Mouse (Mus musculus): Measurements from ENCODE around the gene Apoa2.
A peak's percentile ranks its signal among the peaks of the same experiment; 100 is the strongest.

The Apoa2 gene

GRCm38 (mm10) chr1:171205704-171206493 is 19.0 kb upstream of the Apoa2 start:
- DNase-seq (ENCODE audit: low read depth, low spot score): no peak

- no peak for DNase-seq (ENCODE audit: low read depth, low spot score)
Observed at GRCm38 (mm10) chr1:171209409-171209808, 15.4 kb upstream of the Apoa2 start.

GRCm38 (mm10) chr1:171212854-171213253 is 12.0 kb upstream of the Apoa2 start:
- no peak for DNase-seq (ENCODE audit: low read depth, low spot score)

- no peak for DNase-seq (ENCODE audit: low read depth, low spot score)
Observed at GRCm38 (mm10) chr1:171213801-171214496, 10.9 kb upstream of the Apoa2 start, which contains the start of gene Nr1i3. Gene Nr1i3 (plus strand): TSS chr1:171213970.

GRCm38 (mm10) chr1:171216241-171216955 is 8.5 kb upstream of the Apoa2 start:
- DNase-seq (ENCODE audit: low read depth, low spot score): no peak

DNA sequence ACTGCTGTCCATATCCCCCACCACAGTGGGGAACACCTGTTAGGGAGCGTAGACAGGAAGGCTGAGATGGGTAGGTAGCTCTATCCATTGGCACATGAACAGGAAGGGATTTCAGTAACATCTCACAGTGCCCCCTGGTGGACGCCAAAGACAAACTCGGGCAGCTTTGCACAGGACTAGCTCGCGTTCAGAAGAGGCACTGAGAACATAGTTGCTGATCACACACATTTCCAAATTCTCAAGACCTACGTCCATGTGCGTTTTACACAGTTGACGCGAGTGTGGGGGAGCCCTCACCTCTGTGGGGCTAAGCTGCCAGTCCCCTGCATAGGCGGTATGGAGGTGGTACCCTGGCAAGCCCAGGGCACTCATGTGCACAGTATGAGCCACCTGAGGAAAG is 4.0 kb upstream of the Apoa2 start:
- DNase-seq (ENCODE audit: low read depth, low spot score): peak; percentile 94

DNA sequence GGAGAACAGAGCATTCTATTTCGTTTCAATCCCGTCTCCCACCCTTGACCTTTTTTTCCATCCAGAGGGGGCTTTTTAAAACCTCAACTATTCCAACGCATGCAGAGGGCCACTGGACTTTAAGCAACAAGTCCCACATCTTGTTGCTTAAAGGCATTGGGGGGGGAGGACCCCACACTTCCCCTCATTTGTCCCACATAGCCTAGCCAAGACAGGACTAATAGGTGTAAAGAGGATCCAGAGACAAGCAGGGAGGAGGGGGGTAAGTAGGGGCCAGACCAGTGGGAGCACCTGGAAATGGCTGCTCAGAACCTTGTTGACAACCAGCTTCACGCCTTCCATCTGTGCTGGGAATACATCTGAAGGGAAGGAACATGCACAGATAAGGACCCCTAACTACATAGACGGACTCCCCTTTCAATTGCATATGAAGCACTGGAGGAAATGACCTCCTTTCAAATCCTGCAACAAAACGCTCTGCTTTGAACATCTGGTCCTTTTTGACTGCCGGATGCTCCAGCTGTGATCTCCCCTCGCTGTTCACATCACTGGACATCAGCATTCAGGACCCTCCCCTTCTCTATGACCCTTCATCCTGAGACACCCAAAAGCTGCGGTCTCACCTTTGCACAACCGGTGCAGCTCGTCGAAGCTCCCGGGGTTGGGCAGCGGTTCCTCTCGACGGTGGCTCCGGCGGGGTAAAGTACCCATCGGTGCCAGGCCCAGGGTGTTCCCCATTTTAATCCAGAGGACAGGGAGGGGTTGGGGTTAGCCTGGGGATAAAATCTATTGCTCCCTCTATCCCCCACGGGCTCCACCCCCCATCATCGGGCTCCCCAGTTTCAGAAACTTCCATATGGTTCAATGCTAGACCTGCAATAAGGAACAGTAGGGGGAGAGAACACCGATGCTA is 3.3 kb upstream of the Apoa2 start:
- DNase-seq (ENCODE audit: low read depth, low spot score): peak; percentile 19

- DNase-seq (ENCODE audit: low read depth, low spot score): peak; percentile 100
Observed at GRCm38 (mm10) chr1:171222238-171223155, 2.4 kb upstream of the Apoa2 start, which contains the start of gene Tomm40l. Gene Tomm40l (minus strand): TSS chr1:171222514.

- peak; percentile 18 for DNase-seq (ENCODE audit: low read depth, low spot score)
Observed at GRCm38 (mm10) chr1:171223168-171223567, 1.7 kb upstream of the Apoa2 start.

DNA sequence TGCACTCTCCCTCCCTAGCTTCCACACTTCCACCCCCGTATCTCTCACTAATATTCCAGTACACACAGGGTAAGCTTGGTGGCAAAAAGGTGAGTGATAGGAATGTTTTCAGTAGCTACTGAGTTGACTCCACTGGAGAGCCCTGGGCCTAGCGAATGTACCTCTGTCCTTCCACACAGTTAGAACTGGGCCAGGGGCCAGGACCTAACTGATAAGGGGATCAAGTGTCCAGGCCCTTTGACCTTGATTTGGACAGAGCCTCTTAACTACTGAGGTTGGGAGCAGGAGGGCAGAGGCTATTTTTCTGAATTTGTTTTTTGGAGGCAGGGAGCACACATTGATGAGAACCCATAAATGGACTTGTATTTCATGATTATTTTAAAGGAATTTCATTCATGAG is 1.1 kb upstream of the Apoa2 start:
- DNase-seq (ENCODE audit: low read depth, low spot score): no peak

- DNase-seq (ENCODE audit: low read depth, low spot score): no peak
Observed at GRCm38 (mm10) chr1:171226780-171227179, 1.9 kb downstream of the Apoa2 start.

- no peak for DNase-seq (ENCODE audit: low read depth, low spot score)
Observed at GRCm38 (mm10) chr1:171227879-171228278, 3.0 kb downstream of the Apoa2 start.

DNA sequence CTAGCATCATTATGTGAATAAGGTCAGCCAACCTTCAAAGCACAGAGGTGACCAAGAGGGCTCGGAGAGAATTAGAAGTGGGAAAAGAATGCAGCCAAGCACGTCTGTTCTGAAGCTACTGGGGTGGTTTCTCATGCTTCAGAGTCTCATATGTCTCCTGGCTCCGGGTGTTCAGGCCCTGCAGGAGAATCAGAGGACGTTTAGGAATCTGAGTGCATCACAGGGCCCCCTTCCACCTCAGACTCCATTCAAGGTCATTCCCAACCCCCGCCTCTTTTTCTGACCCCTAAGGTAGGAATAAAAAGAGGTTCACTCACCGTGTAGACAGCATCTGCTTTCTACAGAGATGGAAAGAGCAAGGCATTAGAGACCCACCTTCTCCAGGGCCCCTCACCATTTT is 4.9 kb downstream of the Apoa2 start:
- DNase-seq (ENCODE audit: low read depth, low spot score): no peak

GRCm38 (mm10) chr1:171230215-171230614 is 5.4 kb downstream of the Apoa2 start:
- no peak for DNase-seq (ENCODE audit: low read depth, low spot score)

DNA sequence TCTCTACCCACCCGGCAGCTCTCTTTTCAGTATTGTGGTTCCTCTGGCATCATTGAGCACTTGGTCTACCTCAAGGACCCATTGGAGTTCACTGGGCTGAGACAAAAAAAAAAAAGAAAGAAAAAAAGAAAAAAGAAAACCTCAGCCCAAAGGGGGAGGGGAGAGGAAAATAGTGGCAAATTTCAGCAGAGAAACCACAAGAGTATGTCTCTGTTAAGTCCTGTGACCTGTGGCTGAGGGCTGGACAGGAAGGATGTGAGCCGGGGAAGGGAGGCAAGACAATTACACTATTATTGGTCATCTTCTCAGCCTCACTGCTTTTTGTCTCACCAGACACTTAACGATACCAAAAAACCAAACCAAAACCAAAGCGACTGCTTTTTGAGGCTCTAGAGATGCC is 7.0 kb downstream of the Apoa2 start:
- no peak for DNase-seq (ENCODE audit: low read depth, low spot score)

DNA sequence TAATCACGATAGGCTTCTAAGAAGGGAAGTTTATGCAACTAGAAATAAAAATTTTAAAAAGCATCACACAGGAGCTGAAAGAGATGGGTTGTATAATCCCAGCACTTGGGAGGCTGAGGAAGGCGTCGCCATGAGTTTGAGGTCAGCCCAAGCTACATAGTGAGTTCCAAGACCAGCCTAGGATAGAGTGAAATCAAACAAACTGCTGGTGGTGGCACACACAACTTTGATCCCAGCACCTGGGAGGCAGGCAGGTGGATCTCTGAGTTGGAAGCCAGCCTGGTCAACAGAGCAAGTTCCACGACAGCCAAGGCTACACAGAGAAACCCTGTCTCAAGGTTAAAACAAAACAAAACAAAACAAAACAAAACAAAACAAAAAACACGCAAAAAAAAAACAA is 7.5 kb downstream of the Apoa2 start:
- no peak for DNase-seq (ENCODE audit: low read depth, low spot score)

DNA sequence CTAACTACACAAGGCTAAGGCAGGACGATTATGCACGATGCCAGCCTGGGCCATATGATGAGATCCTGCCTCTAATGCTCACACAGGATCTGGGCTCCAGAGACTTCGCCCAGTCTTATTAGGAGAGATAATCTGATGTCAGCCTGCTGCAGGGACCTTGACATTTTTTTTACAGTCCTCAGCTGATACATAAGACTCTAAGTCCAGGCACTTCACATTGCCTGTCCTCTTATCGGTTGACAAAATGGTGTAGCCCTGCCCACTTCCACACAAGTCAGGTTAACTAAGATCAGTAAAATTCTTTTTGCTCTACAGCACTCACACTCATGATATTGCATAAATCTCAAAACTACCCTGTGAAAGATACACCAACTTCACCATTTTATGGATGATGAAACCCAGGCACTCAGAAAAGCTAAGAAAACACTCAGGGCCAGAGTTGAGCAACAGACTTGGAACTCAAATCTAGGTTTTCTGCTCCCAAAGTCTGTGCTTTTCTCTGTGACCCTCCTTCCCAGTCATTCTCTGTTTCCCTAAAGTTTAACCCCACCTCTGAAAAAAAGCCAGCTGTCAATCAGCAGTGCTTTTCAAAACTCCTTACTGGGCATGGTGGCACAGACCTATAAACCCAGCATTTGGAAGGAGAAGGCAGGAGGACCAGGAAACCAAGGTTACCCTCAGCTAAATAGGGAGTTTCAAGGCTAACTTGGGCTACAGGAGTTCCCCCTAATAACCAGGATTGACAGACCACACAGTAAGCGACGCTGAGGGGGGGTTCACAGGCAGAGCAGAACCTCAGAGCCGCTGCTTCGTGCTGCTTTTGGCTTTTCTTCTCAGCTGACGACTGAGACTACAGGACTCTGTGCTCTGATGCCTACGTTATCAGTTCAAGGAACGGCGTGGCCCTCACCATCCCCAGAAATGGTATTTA is 8.2 kb downstream of the Apoa2 start:
- no peak for DNase-seq (ENCODE audit: low read depth, low spot score)

DNA sequence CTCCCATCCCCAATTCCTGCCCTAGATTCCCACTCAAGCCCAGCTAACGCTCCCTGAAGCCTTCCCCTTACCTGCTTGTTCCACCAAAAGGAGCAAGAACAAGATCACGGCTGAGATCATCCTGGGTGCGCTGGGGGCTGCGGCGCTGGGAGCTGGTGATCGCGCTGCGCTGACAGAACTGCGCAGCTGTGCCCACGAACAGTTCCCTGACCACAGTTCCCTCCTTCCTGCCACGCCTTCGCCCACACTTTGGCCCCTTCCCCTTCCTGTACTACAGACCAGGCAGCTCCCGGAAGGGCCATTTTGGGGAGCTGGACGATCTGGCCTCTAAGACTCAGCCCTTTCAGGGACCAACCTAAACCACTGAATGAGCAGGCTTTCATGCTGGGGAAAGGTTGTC is 9.3 kb downstream of the Apoa2 start, which contains the start of gene Fcer1g:
TSS of gene Fcer1g (minus strand) at position 240 of the 400 bp plus-strand sequence.
- no peak for DNase-seq (ENCODE audit: low read depth, low spot score)

- no peak for DNase-seq (ENCODE audit: low read depth, low spot score)
Observed at GRCm38 (mm10) chr1:171234538-171234937, 9.7 kb downstream of the Apoa2 start.
